Mouse (Mus musculus): ENCODE data around the gene Pgm2.

GRCm38 (mm10) chr5:64048605-64049004 is 44.1 kb upstream of the Pgm2 start:
- TF ChIP-seq POLR2A (IDR thresholded peaks at IDR 0.05; ENCODE audit: control insufficient read depth, low read depth, low read length) (no peak), CTCF (IDR thresholded peaks at IDR 0.05; ENCODE audit: control insufficient read depth, insufficient read depth, insufficient replicate concordance, low read depth, low read length) (no peak)
